Mouse (Mus musculus) layer of hippocampus, adult 18-20 months (tissue): Measurements from ENCODE around the gene Neurl1a. TPM values are rescaled to one million over a fixed set of nuclear protein-coding genes. Genes with fewer than 3 reads are reported as not detected.

Experiments
- DNase-seq, 2 experiments: peaks; one replicate each; pipeline ENCODE4 v3.0.0; 2022; ENCODE audit warnings: low spot score in 2 of 2
- total RNA-seq, 2 experiments: library from RNA; stranded (reverse); gene quantifications; 2 replicates each; pipeline ENCODE4 v1.2.3; 2021

The Neurl1a gene
- total RNA-seq, 2 experiments from 2014 or later, result 194 to 204 TPM

DNA sequence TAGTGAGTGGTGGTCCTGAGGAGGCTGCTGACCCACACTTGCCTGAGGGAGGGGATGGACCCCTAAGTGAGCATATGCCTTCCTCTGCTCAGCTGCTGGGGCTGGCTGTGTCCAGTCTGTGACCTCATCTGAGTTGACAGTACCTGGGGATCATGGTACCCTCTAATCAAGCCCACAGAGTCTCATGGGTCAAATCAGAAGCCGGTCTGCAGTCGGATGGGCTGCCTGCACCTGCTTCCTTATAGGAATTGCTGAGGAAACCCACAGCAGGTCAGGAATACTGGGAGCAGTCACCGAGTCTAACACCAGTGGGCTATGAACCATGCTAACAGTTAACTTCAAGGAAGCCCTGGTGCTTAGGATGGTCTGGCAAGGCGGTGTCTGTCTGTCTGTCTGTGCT, 31.8 kb downstream of the Neurl1a start:
- no peak for DNase-seq

DNA sequence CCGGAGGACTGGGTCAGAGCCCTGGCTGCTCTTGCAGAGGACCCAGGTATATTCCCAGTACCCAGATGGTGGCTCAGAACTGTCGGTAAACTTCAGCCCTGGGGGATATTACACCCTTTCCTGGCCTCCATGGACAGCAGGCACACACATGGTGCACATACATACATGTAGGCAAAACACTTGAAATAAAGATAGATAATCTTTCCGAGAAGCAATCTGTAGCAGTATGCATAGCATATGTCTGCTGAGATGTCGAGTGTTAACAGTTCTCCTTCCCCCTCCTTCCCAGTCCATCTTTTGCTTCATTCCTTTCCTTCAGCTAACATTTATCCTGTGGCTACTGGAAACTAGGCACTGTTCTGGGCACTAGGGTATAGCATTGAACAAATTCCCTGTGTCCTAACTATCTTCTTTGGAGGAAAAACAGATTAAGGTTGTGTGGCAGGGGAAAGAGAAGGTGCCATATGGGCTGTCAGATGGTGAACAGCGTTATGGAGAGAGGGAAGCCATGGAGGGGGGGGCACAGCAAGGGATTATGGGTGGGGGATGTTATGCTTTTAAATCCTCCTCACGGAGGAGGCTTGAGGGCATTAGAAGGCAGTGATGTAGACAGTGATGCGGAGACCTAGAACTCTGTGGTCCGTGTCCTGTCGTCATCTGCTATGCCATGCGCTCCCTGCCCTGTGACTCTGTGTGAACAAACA, 33.1 kb downstream of the Neurl1a start:
- peak; percentile 60 to 79 for DNase-seq

DNA sequence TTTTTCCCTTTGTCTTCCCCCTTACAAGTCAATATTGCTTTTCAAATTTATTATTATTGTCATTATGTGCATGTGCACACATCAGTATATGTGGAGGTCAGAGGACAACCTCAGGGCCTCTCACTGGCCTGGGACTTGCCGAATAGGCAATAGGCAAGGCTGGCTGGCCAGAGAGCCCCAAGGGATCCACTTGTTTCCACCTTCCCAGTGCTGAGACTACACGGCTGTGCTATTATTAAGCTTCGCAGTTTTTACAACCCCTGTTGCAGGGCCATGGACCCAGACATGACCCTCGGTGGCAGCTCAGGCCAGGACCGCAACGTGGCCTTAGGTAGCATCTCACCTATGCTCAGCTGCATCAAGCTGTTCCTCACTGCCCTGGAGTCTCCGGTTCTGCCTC, 33.8 kb downstream of the Neurl1a start:
- no peak for DNase-seq

DNA sequence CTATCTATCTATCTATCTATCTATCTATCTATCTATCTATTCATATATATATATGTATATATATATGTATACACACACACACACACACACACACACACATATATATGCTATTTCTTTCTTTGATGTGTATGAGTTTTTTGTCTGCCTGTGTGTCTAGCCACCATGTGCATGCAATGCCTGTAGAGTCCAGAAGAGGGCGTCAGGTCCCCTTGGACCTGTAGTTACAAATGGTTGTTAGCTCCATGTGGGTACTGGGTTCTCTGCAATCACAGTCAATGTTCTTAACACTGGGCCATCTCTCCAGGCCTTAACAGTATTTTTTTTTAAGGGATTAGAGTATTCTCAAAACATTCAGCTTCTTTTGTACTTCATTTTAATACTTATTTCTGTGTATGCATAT, 34.9 kb downstream of the Neurl1a start:
- no peak for DNase-seq

DNA sequence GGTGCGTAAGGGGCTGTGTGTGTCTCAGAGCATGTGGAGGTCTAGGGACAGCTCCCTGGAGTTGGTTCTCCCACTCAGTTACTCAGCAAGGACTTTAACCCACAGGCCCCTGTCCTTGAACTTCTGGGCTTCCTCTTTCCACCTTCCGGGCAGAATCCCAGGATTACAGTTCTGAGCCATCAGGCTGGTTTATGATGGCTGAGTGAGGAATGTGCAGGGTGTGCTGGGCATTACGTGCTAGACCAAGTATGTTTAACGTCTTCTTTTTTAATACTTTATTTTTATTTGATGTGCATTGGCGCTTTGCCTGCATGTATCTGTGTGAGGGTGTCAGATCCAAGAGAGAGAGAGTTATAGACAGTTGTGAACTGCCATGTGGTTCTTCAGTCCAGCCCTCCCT, 38.1 kb downstream of the Neurl1a start:
- no peak for DNase-seq

DNA sequence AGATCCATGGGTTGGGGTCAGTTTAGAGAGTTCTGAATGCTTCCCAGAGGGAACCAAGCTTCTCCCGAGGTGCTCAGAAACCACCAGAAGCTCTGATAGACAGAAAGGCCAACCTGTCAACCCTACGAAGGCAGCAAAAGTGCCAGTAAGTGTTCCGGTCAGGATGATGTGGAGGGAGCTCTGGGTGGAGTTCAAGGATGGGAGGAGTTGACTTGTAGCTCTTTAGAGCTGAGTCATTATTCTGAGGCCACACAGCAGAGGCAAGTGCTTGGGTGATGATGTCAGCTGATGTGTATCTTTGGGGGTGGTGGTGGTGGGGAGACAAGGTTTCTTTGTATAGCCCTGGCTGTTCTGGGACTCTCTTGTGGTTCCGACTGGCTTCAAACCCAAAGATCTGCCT, 41.0 kb downstream of the Neurl1a start:
- DNase-seq, result no peak

DNA sequence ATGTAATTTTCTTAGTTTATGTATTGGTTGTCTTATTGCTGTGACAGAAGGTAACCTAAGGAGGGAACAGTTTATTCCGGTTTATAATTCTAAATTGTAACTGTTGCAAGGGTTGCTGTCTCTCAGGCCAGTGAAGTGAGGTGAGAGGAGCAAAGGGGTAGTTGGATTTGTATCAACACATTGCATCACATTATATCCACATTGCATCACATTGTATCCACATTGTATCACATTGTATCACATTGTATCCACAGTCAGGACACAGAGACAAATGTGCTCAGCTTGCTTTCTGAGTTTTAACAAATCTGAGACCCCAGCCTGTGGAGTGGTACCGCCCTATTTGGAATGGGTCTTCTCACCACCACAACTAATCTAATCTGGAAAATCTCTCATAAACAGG, 41.6 kb downstream of the Neurl1a start:
- no peak for DNase-seq

DNA sequence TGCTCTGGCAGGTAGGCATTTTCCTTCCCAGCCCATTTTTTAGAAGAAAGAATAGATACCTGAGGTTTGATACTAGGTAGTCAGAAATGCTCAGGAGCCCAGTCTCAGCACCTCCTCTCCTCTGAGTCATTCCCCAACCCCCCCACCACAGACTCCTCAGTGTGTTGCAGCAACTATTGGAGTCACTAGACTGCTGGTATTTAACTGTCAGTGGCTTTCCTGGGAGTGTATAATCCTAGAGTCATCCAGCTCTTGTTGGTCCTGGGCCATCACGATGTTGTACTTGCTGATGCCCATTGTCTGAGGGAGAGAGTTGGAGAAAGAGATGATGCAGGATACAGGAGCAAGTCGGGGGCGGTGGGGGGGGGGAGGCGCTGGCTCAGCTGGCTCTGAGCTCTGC, 42.4 kb downstream of the Neurl1a start:
- DNase-seq, result no peak

DNA sequence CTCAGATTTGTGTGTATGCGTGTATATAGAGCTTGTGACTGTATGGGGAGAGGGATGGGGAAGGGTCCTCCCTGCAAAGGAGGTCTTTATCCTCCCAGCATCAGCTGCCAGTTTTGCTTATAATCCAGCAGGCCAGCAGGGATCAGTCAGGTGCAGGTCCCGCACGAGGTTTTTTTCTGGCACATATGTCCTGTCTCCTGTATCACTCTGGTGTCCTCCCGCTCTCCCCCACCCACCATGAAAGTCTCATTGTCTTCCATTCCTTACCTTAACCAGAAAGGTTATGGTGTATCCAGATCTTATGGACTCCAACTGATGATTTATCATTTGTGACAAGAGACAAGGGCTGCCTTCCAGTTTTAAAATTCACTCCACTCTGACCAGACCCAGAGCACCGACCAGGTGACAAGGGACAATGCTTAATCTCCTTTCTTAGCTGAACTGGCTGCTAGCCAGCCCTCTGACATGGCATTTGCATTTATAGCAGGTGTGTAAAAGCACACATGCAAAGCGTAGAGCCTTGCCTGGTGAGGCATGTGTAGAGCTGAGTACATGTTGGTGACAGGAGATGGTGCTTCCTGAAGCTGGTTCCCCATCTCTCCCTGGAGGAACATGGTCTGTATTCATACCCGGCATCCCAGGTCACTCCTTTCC, 43.0 kb downstream of the Neurl1a start:
- no peak for DNase-seq

DNA sequence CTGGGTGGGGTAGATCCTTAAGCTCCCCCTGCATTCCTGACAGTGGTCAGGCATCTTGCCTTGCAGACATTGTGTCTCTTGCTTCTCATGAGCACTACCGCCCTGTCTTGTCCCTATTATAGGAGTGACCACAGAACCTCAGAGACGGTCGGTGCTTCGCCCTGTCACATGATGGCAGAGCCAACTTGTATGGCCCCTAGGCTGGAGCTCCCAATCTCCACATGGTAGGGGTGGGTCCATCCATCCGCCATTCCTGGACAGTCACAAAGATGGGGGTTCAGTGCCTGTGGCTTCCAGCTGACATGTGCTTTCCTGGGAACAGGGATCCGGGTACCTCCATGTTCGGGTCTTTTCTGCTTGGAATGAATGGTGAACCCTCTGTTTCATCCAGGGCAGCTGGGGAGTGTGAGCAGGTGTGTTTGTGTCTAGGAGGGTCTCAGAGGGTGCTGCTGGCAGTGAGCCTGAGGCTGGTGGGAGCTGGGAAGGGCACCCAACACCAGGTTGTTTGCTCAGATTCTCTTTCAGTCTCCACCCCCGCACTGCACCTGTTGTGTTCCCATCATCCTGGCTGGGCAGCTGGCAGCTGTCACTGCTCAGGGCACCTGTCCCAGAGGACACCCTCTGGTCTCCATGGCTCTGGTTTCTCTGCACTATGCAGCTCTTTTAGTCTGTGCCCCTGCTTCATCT, 43.7 kb downstream of the Neurl1a start:
- peak; percentile 44 to 66 for DNase-seq

DNA sequence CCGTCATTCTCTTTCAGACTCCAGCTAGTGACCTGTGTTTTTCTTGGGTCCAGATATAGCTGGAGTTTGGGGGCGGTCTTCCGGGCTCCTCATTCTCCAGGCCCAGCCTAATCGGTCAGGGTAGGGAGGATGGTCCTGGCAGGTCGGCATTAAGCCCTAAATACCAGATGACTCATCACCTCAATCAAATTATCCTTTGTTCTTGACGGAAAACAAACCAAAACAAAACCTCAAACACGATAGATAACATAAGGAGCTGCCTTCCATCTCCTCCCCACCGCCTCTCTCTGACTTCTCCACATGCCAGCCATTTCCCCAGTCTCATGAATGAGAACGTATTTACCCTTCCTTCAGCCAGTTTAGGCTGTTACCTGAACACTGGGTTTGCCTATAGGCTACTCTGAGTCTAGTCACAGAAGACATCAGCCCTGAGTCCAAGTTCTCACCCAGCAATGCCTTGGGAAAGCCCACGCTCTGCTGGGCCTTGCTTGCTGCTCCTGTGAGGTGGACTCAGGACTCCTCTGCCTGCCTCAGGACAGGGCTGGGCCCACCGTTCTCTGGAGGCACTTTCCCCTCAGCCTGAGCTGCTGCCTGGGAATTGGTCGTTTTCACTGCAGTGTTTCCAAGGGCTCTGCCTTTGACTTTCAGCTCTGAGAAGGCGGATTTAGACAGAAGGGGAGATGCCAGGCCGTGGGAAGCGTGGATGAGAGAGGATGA, 44.4 kb downstream of the Neurl1a start:
- no peak for DNase-seq

DNA sequence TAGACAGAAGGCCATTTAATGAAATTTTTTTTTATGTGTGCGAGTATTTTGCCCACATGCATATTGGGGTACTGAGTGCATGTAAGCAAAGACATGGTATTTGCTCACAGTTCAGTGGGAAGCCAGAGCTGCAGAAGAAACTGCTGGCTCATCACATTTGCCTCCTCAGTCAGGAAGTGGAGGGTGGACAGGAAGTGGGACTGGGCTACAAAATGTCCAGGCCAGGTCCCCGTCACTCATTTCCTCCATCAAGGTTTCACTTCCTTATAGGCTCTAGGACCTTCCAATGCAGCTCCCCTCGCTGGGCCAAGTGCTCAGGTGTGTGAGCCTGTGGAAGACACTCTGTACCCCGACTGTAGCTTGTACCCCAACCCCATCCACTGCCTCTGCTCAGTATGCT, 46.1 kb downstream of the Neurl1a start:
- no peak for DNase-seq

DNA sequence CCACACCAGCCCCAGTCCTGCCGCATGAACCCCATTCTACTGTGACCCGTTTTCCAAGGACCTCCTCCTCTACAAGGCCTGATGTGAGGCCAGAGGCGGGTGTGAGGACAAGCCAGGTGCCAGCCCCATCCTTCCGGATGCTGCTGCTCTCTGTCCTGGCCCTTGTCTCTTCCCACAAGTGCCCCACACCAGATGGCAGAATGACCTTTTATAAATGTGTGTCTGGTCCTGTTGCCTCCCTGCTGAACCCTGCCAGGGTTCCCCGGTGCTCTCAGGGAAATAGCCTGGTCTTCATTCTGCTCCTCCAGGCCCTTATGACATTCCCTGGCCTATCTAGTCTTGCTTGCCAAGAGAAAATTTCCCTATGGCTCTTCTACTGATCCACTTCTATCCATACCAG, 47.2 kb downstream of the Neurl1a start:
- DNase-seq, result no peak

DNA sequence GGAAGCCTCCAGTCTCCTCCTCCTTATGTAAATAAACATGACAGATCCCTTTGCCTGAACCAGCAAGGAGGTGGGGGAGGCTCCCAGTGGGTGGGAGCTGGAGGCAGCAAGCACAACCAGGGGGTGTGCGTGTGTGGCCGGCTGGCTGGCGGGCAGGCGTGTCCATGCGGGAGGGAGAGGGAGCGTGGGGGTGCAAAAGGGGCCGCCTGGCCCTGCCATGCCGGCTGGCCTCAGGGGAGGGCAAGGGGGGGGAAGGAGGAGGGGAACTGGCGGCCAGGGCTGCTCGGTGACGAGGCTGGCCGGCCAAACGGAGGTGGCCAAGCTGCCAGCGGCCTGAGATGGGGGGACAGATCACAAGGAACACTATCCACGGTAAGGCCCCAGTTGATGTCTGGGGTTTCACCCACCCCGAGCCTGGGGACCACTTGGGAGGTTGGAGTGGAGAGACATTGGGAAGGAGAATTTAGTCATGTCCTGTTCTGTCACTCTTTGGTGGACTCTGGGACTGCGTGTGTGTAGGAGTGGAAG, 50.2 kb downstream of the Neurl1a start:
- DNase-seq, result peak; percentile 47 to 50

DNA sequence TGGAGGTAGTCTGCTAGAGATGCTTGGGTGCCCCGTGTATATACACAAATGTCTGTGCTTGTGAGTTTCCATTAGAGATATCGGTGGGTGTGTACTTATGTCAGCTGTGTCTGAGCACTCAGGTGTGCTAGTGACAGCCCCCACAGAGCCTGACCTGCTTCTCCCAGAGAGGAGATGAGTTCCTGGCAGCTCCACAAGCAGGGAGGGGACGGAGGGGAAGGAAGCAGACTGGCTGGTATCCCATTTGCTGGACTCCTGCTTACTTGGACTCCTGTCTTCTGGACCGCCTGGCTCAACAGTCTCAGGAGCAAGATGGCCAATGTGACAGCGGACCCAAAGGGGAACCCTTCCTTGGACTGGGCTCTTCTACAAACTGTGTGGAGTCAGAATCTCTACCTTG, 50.8 kb downstream of the Neurl1a start:
- no peak for DNase-seq

DNA sequence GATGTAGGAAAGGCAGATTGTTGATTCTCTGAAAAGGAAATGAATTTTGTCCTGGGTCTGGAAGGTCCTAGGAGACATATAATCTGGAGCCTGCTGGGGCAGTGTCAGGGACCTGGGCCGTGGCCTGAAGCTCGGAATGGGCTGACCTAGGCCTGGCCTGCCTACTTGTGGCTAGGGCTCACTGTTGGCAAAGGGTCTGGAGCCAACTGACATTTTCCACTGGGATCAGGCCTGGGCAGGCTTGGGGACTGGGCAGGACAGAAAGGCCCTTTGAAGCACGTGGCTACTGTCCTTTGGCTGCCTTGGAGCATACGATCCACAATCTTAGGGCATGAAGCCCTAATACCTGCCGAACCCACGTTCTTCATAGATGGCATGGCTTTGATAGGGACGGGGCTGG, 51.5 kb downstream of the Neurl1a start:
- no peak for DNase-seq

DNA sequence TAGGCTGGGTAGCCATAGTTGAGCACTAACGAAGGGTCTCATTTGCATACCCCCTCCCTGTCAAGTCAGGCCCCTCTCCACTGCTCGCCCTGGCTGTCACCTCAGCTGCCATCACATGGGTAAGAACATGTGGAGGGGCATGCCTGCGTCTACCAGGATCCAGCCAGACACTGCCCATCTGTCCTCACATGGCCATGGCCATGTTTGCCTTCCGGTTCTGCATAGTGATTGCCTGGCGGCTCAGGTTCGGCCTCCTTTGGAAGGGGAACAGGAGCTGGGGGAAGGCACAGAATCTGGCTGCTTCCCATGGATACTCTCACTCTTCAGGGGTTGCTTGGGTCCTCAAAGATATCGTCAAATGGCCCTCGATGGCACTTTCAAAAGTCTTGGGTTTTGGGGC, 52.1 kb downstream of the Neurl1a start:
- no peak for DNase-seq

DNA sequence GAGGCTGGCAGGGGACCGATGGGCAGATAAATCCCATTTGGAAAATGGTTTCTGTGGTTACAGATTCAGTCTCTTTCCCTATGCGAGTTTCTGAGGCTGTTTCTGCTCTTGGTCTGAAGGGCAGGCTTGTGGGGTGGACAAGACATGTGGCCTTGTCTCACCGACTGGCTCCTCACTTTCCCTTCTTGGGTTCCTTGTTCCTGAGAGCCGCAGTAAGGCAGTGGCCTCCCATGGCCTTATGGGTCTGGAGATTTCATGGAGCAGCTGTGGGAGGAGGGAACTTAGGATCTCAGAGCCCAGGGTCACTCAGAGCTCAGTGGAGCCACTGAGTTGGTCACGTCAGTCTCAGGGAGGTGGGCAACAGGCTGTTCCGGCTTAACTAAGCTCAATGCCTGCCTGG, 52.8 kb downstream of the Neurl1a start:
- DNase-seq, result no peak

DNA sequence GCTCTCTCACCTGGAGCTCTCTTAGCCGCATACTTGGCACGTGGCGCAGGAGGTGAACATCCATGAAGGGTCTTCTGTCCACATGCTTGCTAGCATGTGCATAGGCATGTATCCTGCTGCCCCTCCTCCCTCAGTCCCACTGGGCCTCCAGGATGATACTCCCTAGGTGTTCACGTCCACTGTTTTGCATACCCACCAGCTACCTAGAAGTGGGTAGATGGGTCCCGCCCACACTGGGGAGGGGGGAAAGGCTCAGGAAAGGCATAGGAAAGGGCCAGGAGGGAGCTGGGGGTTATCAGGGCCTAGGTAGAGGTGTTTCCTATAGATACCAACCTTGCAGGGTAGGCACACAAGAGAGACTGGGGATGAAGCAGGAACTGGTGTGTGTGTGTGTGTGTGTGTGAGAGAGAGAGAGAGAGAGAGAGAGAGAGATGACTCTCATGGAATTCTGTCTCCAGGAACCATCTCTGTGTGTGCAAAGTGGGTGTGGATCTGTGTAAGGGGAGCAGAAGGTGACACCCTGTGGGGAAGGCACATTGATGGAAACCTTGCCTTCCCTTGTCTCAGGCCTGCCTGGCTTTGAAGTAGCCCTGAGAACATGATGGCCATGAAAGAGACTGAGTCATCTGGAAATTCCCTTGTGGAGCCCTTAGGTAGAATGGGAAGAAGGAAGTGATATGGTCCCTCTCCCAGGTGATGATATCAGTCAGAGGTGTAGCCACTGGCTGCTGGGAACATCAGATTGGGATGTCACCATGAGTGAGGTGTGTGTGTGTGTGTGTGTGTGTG, 53.7 kb downstream of the Neurl1a start:
- no peak for DNase-seq

DNA sequence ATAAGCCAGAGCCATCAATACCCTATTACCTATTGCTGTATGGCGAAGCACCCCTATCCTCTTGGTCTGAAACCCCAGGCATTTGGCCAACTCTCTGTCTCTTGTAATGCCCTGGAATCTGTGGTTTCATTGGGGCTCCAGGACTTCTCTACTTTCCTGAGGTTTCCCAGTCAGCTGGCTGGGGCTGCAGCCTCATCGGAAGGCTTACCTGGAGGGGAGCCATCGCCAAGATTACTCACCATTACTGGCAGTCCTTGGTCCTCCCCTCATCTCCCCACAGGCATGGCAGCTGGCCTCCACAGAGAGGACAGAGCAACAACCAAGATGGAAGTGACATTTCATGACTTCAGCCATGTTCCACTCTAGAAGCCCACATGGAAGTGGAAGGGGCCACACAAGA, 54.5 kb downstream of the Neurl1a start:
- no peak for DNase-seq

DNA sequence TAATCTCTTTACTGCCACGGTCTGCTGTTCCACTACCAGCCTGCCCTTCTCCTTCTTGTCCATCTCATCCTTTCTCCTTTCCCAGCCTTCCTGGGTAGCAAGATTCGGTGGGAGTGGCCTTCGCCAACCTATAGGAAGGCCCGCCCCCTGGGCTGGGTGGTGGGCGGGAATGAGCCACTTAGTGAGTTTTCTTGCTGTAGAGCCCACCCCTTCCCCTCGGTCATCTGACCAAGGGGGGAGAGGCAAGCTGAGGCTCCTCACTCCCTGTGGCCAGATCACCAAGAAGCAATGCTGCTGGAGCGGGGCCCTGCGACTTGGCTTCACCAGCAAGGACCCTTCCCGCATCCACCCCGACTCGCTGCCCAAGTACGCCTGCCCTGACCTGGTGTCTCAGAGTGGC, 61.5 kb downstream of the Neurl1a start:
- no peak for DNase-seq
